Mouse (Mus musculus): ENCODE results near the gene Prelid3b. TPM values are rescaled to one million over a fixed set of nuclear protein-coding genes. Genes with fewer than 3 reads are reported as not detected.
A peak's percentile ranks its signal among the peaks of the same experiment; 100 is the strongest.

Prelid3b gene
- total RNA-seq, 4 experiments from 2014 or later, result 49.9 to 68.8 (median 58.7) TPM

DNA sequence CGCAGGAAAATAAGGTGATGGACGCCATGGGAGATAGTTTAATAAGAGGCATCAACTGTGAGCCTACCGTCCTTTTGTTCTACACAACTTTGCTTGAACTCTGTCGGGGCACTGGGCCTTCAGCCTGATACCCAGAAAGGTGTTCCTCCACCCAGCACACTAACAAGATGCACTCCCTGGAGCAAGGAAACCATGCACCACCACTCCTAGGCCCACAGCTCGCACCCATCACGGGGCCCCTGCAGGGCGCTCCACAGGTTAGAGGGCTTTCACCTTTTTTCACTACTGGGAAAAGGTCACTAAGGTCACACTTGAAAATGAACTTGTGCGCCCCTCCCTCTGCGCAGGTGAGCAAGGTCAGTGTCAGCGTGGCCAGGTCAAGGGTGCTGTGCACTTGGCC lies 9.5 kb downstream of the Prelid3b start:
- no peak for DNase-seq (ENCODE audit: low spot score)

- no peak for DNase-seq (ENCODE audit: low spot score)
Observed at GRCm38 (mm10) chr2:174459365-174459764, 13.5 kb downstream of the Prelid3b start.

DNA sequence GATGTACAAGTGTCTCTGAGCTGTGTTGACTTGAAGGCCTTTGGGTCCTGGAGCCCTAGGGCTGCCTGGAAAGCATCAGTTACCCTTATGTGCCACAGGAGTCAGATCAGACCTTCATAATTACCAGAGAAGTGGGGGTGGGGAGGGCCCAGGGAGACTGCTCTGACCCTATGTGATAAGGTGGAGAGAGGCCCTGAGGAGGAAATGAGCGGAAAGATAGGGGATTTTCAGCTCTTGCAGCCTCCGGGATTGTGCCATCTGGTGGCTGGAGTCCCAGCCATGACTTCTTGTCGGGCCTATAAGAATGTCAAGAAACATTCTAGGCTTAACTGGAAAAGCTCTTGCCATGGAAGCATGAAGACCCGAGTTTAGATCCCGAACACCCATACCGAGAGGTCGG lies 19.2 kb downstream of the Prelid3b start:
- no peak for DNase-seq (ENCODE audit: low spot score)

DNA sequence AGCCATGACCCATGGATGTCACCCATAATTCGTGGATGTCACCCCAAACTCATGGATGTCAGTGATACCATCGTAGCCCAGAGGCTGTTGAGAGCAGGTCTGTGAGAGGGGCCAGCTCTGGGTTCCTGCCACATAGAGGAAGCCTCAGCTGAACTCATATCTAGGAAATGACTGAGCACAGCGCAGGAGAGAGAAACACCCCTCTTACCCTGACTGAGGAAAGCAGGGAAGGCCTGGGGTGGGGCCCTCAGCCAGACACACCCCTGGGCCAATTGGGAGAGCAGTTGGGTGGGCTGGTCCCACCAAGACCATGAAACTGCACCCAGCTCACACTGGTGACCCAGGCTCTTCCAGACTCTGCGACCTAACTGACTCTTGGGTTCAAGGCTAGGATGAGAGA lies 22.5 kb downstream of the Prelid3b start, which contains the start of gene Tubb1:
Gene Tubb1, plus strand, starts transcription at position 343 of the 400 bp plus-strand sequence.
- no peak for DNase-seq (ENCODE audit: low spot score)

GRCm38 (mm10) chr2:174448405-174448804 lies 24.5 kb downstream of the Prelid3b start:
- DNase-seq (ENCODE audit: low spot score), result no peak

- DNase-seq (ENCODE audit: low spot score), result no peak
Observed at GRCm38 (mm10) chr2:174446905-174447304, 26.0 kb downstream of the Prelid3b start.

DNA sequence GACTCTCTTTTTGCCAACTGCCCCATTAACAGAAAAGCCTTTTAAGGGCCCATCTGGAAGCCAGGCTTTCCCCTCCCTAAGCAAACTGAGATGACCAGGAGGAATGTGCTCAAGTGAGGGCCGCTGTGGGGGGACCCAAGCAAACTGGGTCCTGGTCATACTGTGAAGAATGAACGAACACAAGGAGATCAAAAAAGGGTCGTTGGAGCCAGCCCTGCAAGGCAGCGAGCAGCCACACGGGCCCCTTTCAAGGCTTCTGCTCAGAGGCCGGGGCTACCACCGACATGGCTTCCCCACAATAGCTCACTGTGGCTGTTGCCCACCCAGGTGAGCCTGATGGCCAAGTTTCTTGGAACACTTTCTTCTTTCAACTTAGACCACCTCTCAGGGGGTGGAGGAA lies 26.4 kb downstream of the Prelid3b start:
- DNase-seq (ENCODE audit: low spot score), result no peak

- DNase-seq (ENCODE audit: low spot score), result no peak
Observed at GRCm38 (mm10) chr2:174445018-174445417, 27.9 kb downstream of the Prelid3b start.

DNA sequence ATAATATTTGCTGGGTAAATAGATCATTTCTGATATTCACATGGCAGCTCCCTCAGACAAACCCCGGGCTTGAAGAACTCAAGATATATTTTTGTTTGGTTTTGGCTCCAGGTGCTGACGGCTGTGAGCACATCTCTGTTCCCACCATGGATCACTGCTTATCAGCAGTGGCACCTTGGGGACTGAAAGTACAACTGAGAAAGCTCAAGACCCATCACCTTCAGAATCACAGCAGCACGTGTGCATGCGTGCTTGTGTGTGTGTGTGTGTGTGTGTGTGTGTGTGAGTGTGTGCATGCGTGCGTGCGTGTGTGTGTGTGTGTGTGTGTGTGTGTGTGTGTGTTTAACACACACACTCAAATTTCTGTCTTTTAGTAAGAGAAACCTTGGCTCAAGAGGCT lies 28.5 kb downstream of the Prelid3b start:
- no peak for DNase-seq (ENCODE audit: low spot score)

GRCm38 (mm10) chr2:174443046-174443445 lies 29.8 kb downstream of the Prelid3b start:
- DNase-seq (ENCODE audit: low spot score), result no peak

- DNase-seq (ENCODE audit: low spot score), result no peak
Observed at GRCm38 (mm10) chr2:174442460-174442859, 30.4 kb downstream of the Prelid3b start.

DNA sequence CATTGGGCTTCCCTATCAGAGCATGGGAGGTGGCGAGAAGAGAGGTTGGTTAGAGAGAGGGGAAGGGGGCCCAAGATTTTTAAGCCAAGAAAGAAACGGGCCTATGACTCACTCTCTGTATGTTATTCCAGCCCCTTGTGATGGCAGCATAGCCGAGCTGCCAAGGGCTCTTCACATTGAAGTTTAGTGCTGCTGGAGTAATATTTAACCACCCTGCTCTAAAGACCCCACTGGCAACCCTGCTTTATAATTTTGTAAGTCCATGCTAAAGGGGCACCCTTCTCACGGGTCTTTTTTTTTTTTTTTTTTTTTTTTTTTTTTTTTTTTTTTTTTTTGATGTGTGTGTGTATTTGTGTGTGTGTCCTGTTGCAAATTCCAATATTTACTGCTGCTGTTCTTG lies 31.0 kb downstream of the Prelid3b start:
- DNase-seq (ENCODE audit: low spot score), result no peak

DNA sequence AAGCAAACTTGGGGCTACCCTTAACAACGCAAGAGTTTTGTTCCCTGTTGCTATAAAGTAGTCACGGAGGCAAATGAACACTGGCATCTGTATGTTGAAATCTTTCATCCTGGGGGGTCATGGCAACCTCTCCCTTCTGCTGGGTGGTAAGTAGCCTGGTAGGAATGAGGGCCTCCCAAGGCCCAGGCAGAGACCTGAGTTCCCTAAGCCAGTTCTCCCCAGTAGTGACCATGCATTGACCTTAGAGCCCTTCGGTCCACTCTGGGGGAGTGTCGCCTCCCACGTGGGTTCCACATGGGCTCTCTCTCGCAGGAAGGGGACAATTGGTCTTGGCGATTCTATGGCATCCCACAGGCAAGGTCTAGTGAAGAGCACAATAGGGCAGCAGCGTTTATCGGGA lies 32.9 kb downstream of the Prelid3b start:
- no peak for DNase-seq (ENCODE audit: low spot score)

DNA sequence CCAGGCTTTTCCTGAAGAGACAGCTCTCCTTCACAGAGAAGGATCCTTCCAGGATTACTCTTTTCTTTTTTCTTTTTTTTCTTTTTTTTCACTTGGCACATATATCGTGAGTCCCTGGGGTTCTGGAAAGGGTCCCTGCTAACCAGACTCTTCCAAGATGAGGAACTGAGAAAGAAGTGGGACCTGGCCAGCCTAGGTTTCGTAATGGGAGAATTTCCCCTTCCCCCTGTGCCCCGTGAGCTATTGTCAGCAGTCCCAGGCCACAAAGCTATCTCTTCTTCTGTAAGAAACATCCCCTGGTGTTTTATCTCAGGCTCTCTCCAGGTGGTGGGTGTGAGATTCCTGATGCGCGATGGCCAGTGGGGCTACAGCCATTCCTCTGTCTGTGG lies 33.4 kb downstream of the Prelid3b start:
- no peak for DNase-seq (ENCODE audit: low spot score)

DNA sequence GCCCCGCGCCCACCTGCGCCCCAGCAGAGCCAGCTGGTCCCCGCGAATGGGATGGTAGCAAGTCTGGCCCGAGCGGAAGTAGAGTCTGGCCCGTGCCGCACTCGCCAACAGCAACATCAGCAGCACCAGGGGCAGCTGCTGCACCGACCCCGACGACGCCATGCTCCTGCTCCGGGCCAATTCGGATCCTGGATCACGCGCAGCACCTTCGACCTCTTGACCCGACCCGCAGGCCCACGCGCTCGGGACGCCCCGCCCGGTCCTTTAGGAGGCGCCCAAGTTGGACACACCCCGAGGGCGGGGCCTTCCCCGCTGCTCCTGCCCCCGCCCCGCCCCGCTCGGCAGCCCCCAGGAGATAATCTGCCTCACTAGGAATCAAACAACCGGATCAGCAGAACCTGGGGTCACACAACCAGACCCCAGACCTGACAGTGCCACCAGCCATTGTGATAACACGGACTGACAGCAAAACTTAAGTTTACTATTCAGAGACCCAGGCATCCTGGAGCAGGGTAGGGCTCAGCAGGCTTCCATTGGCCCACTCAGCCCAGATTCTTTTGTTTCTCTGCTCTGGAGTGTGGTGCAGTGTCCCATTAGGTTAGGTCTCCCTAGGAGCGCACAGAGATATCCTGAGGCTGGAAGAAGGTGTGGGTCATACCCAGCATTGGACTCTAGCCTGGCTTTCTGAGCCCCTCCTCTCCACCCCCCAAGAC lies 34.0 kb downstream of the Prelid3b start, which contains the start of gene Ctsz:
Gene Ctsz, minus strand, starts transcription at position 303 of the 713 bp plus-strand sequence.
- DNase-seq (ENCODE audit: low spot score), result peak; percentile 58

DNA sequence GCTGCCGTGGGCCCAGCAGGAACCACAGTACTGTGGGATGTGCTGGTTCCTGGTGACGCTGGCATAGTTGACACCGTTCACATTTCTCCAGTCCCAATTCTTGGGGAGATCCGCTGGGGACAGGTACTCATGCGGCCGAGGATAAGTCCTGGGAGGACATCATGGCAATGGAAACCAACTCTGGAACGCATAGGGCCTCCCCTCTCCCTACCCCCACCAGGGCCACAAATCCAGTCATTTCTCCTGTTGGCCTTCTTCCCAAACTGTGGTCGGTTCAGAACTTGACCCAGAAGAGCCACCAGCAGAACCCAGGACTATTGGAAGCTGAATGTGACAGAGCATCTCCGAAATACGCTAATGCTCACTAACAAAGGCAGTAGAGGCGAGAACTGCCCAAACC lies 34.7 kb downstream of the Prelid3b start:
- no peak for DNase-seq (ENCODE audit: low spot score)

GRCm38 (mm10) chr2:174437697-174437982 lies 35.2 kb downstream of the Prelid3b start:
- DNase-seq (ENCODE audit: low spot score), result peak; percentile 33

- DNase-seq (ENCODE audit: low spot score), result no peak
Observed at GRCm38 (mm10) chr2:174436916-174437696, 35.8 kb downstream of the Prelid3b start.

DNA sequence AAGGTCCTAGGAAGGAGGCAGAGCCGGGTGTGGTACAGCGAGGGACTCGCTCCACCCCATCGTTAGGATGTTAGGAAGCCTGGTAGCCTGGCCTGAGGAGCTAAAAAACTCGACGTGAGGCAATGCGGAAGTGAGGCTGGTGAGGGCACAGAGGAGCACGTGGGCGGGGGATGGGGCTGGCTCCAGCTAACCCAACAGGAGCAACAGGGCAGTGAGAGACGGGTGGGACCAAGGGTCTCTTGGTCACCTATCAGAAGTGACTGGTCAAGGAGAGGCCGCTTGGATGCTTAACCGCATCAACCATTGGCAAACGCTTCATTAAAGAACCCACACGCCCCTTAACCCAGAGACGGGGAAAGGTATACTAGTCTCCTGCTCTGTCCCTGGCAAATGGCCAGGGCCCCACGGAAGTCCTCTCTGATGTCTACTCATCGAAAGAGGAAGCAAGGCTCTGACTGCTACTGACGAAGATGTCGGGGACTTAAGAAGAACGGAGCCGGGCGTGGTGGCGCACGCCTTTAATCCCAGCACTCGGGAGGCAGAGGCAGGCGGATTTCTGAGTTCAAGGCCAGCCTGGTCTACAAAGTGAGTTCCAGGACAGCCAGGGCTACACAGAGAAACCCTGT lies 36.7 kb downstream of the Prelid3b start:
- DNase-seq (ENCODE audit: low spot score), result no peak

DNA sequence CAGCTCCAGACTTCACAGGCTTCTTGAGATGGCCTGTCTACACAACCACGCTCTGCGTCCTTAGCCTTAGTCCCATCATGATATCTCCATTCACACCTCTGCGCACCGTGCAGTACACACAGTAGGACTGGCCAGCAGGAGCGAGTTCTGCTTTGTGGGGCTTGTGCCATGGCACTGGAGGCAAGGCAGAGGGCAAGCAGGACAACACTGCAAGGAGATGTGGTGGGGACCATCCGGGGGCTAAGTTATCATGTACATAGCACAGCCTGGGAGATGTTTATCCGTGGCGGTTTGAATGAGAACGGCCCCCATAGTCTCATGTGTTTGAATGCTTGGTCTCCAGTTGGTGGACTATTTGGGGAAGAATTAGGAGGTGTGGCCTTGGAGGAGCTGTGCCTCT lies 37.9 kb downstream of the Prelid3b start:
- DNase-seq (ENCODE audit: low spot score), result no peak

- DNase-seq (ENCODE audit: low spot score), result no peak
Observed at GRCm38 (mm10) chr2:174428996-174429591, 43.8 kb downstream of the Prelid3b start.

- no peak for DNase-seq (ENCODE audit: low spot score)
Observed at GRCm38 (mm10) chr2:174428076-174428835, 44.6 kb downstream of the Prelid3b start.

Measured in heart, adult 8-10 months (tissue).